Mouse (Mus musculus): ENCODE measurements around the gene Hyal3. TPM values are rescaled to one million over a fixed set of nuclear protein-coding genes. Genes with fewer than 3 reads are reported as not detected.

Hyal3 gene
- total RNA-seq, 1 experiment from 2014 or later = 2.8 TPM

DNA sequence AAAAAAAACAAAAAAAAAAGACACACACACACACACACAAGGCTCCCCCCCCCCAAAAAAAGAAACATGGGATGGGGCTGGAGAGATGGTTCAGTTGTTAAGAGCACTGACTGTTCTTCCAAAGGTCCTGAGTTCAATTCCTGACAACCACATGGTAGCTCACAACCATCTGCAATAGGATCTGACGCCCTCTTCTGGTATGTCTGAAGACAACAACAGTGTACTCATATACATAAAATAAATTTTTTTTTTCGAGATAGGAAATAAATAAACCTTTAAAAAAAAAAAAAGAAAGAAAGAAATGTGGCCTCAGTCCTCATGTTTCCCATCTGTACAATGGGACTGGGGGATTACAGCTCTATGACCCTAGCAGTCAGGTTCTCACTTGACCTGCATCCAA, 36.8 kb downstream of the Hyal3 start:
- no peak for DNase-seq

GRCm38 (mm10) chr9:107618098-107618497, 37.5 kb downstream of the Hyal3 start:
- no peak for DNase-seq

DNA sequence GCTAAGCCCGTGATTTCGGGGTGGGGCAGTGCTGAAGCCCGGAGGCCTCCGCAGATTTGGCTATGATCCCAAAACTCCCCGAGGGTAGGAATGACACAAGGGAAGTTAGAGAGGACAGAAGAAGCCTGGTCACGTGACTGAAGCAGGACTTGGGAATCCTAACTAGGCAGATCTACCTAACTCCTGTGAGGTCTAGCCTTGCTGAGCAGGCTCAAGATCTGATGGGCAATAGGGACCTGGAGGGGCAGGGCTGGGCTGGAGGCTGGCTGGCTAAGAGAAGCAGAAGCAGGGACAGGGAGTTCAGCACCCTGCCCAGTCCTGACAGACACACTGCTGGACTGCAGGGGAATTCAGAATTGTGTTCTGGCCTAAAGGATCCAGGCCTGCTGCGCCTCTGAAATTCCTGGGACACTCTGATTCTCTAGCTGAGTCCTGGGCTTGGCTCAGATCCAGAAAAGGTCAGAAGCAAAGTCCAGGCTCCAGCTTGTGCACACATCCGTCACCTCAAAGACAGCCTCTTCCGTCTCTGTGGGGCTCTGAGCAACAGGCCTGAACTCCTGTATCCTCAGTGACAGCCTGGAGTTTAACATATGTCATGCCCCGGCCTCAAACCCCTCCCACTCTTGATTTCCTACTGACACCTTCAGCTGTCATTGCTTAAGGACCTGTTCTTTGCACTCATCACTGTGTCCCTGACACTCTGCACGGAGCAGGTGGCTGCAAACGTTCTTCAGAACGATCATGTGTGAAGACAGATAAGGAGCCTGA, 38.3 kb downstream of the Hyal3 start:
- no peak for DNase-seq

GRCm38 (mm10) chr9:107619546-107619879, 38.9 kb downstream of the Hyal3 start:
- peak; percentile 53 for DNase-seq

- DNase-seq = no peak
These were observed 40.3 kb downstream of the Hyal3 start for GRCm38 (mm10) chr9:107620954-107621353.

- no peak for DNase-seq
These were observed 43.9 kb downstream of the Hyal3 start for GRCm38 (mm10) chr9:107624539-107624938.

GRCm38 (mm10) chr9:107624951-107625350, 44.3 kb downstream of the Hyal3 start:
- DNase-seq = no peak

DNA sequence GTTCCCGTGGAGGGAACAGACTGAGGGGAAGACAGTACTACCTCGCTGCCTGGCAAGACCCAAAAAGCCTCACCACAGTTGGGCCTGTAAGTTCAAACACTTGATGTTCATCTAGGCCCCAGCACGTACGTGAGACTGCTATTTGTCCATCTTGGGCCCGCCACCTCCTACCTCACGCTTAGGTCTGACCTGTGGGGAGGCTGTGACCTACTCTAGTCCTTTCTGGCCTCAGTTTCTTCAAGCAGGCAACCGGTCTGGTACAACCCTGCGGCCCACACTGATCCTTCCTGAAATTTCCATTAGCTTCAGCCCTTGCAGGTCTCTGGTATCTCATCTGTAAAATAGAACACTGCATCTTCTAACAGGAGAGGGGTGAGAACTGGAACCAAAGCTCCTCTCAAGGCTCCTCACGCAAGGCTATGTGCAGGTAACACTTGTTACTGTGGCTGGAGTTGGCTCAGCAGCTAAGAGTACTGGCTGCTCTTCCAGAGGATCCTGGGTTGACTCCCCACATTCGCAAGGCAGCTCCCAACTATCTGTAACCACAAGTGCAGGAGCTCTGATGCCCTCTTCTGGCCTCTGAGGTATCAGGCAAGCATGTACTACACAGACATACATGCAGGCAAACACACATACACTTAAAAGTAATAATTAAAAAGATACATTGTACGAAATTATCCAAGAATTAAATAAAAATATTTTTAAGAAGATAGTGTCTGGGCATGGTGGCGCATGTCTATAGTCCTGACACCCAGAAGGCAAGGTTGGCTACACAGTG, 44.9 kb downstream of the Hyal3 start:
- no peak for DNase-seq

DNA sequence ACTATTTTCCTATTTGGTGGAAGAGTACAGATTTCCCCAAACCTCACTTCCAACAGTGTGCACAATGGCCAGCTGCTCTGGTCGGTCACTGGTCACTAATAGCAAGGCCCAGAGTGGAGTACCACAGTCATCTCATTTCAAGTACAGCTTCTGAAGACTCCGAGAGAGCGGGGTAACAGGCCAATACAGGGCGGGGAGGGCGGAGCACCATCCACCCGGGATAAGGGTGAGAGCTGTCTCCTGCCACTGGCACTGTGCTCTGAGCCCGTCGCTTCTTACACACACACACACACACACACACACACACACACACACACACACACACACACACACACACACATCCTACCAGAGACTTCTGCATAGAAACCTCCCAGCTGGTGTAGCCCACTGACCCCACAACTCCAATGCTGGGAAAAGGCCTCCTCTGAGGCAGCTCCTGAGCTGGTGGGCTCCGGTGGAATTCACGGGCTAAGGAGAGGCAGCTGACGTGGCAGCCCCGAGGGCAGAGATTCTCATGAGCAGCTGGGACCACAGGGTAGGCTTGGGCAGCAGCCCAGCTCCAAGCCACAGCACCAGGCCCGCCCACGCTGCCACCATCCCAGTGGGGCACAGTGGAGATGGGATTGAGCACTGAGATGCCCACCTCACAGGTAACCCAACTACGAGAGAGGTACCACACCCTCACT, 45.7 kb downstream of the Hyal3 start:
- DNase-seq = no peak

- peak; percentile 77 for DNase-seq
These were observed 46.2 kb downstream of the Hyal3 start for GRCm38 (mm10) chr9:107626844-107627277.

DNA sequence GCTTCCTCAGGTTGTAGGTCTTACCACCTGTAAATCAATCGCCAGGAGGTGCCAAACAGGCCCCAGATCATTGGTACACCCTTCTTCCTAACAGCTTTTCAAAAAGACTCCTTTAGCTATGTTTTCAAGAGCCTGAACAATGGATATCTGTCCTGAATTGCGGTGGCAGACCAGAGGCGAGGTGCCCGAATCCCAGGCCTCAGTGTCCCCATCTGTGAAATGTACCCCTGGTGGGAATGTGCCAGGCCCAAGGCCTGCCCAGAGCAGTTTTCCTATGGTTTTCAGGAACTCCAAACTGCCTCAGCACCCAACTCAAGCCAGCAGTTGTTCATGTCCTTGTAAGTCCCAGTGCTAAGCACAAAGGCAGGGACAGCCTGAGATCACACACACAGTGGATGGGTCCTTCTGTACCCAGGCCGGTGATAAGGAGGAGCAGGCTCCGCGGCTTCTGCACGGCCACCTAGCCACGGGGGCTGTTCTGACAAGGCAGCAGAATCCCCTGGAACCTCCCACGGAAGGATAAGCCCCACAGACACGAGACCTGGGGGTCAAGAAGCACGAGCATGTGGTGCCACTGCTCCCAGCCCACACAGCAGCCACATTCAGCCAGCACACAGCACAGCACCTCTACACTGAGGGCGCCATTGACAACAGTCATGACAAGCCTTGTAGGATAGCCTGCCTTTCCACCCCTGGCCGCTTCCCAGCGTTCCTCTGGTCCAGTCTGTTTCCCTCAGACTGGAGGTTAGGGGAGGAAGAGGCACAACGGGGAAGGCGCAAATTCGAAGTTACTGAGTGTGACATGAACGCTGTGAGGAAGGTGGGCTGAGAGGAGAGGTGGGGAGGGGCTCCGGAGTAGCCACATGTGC, 47.0 kb downstream of the Hyal3 start:
- DNase-seq = no peak

DNA sequence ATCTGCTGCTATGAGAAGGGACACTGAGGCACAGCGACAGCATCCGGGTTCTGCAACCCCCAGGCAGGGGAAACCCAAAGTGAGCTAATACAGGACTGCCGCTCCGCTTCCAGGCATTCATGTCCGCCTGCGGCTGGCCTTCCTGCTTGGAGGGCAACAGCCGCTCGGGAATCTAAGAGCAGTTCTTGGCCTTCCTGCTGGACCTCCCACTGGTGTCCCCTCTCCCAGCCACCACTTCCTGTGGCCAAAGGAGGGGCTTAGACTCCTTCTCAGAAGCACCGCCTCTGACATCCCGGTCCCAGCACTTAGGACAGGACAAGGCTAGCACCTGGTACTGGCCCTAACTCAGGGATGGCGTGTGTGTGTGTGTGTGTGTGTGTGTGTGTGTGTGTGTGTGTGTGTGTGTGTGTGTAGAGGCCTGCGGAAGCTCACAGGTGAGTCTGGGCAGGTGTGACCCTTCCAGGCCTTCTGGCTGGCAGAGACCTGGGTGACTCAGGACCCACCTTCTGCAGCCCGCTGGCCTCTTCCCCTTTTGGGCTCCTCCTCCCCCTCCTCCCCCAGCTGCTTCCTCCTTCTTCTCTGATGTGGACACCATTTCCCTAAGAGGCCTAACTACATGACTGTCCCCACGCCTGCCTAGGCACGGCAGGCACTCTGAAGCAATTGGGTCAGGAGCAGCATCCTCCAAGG, 48.2 kb downstream of the Hyal3 start:
- DNase-seq = no peak

DNA sequence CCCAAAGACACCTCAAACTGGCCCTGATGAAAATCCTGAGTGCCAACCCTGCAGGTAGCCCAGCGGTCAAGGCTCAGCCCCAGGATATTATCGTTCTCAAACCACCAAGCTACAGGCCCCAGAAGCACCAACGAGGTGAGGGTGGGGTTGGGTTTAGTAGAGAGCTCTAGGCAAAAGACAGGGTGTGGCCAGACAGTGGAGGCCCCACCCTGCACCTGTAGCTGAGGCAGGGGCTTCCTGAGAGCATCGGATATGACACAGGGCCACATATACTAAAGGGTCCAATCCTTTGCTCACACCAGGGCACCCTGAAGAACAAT, 48.8 kb downstream of the Hyal3 start:
- no peak for DNase-seq

DNA sequence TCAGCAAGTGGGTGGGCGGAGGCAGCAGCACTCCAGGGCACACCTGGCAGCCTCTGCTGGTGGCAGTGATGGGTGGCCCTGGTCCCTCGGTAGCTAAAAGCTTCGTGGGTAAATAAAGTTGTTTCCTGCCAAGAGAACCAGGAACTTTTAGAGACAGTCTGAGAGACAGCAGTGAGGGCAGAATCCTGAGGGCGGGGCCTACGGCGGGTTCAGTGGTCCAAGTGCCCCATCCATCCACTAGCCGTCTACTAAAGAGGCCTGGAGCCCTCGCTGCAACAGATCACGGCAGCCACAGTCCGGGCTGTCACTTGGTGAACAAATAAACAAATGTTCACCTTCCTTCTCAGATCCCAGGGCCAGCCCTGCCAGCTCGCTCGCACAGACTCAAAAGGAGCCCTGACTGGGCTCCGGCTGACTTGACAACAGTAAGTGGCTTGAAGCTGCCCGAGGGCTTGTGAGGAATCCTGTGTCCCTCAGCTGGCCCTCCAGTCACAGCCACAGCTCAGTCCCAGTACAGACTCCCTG, 49.3 kb downstream of the Hyal3 start:
- DNase-seq = no peak

DNA sequence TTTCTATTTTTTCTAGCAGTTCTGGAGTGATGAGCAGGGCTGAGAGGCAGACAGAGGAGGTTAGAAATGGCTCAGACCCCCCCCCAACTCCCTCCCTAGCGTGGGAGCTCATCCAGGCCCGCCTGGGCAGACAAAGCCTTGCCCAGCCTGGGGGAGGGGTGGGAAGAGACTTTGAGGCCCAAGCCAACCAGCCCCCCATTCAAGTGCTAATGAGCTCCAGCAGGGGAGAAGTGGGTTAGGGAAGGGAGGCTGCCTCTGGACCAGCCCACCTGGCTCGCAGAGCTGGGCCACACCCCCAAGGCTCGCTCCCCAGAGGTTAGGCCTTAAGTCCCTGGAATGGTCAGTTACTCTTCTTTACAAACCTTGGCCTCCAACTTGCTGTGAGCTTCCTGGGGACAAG, 50.0 kb downstream of the Hyal3 start:
- no peak for DNase-seq

DNA sequence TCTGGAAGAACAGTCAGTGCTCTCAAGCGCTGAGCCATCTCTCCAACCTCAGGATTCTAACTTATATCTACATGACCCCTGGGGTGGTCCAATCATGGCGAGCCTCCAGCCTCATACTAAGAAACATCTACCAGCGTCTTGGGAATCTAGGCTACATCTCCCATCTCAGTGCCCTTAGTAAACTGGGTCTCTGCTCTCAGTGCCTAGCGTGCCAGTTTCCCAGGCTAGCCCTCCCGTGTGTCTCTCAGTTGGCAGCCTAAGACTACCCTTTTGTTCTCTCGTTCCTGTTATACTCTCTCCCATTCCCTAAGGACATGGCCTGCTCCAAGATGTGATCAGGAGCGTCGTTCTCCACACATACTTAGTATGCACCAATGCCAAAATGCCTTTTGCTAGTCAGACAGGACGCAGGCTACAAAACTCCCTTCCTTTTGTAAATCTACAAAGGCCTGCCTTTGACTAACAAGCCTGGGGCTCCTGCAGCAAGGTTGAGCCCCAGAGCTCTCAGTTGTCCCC, 50.8 kb downstream of the Hyal3 start:
- no peak for DNase-seq

DNA sequence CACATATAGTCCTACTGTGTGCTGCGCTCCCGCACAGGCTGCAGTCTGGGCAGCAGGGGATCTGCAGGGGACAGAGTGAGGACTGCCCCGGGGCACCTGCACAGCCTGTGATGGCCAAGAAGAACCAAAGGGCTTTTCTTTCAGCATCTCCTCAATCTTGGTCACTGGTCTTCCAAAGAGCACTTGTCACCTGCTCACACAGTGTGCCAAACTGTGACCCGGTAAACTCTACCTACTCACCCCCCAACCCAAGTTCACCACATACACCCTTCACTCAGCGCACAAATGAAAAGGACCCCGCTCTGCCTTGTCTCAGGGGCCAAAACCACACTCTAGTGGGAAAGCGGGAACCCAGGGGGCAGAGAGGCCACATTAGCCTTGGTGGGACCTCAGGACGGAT, 51.2 kb downstream of the Hyal3 start:
- DNase-seq = no peak

DNA sequence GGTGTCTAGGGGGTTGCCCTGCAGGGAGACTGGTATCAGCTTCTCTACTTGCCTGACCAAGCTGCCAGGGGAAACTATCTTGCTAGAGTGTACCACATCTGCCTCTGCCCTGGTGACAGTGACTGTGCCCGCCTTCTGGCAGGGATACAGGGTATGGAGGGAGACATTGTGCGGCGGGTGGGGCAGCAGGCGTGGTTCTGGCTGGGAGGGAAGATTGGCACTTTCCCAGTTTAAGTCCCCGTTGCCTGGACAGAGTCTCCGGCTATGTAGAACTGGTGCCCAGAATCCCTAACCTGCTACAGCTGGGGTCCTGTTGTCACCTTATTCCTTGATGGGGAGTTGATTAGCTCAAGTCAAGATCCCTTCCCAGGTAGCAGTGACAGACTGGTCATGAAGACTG, 51.9 kb downstream of the Hyal3 start:
- peak; percentile 42 for DNase-seq

- DNase-seq = peak; percentile 82
These were observed 52.6 kb downstream of the Hyal3 start for GRCm38 (mm10) chr9:107633091-107633660.

- DNase-seq = no peak
These were observed 53.2 kb downstream of the Hyal3 start for GRCm38 (mm10) chr9:107633661-107634405.
